Mouse (Mus musculus) testis, adult 2 months (tissue): ENCODE measurements at regions not wholly inside any gene's neighbourhood (a gene's known extent, or its start where the extent isn't known, plus 50 kb on each side); places are given as distances from the start of the nearest gene placed in this dataset.

ENCODE experiments used
- H3K27ac ChIP-seq: fragments of 200-500 bp; 2 replicates; pipeline ENCODE4 v1.5.1; 2012; ENCODE audit warnings: low read depth, low read length; ENCODE audit not compliant: control insufficient read depth, insufficient read depth
- H3K27me3 ChIP-seq: fragments of 200-500 bp; 2 replicates; pipeline ENCODE4 v1.6.1; 2012; ENCODE audit warnings: mild to moderate bottlenecking, low read length, moderate library complexity; ENCODE audit not compliant: control insufficient read depth, insufficient read depth
- H3K36me3 ChIP-seq: fragments of 200-500 bp; 2 replicates; pipeline ENCODE4 v1.6.1; 2012; ENCODE audit warnings: mild to moderate bottlenecking, low read length; ENCODE audit not compliant: control insufficient read depth, insufficient read depth
- H3K4me1 ChIP-seq: fragments of 200-500 bp; 2 replicates; pipeline ENCODE4 v1.6.1; 2012; ENCODE audit warnings: low read length; ENCODE audit not compliant: control insufficient read depth, insufficient read depth
- H3K4me3 ChIP-seq: fragments of 200-500 bp; 2 replicates; pipeline ENCODE4 v1.5.1; 2012; ENCODE audit warnings: low read depth, mild to moderate bottlenecking, low read length, moderate library complexity, mixed read lengths; ENCODE audit not compliant: control insufficient read depth
- CTCF ChIP-seq: fragments of 200-500 bp; IDR thresholded peaks from 2 replicates; pipeline ENCODE4 v1.5.1; 2012; ENCODE audit warnings: low read depth, mild to moderate bottlenecking, inconsistent platforms, low read length, moderate library complexity; ENCODE audit not compliant: control insufficient read depth, insufficient read depth, insufficient replicate concordance
- POLR2A ChIP-seq: fragments of 200-500 bp; IDR thresholded peaks from 2 replicates; pipeline ENCODE4 v1.6.1; 2012; ENCODE audit warnings: low read depth, mild to moderate bottlenecking, inconsistent platforms, low read length, moderate library complexity; ENCODE audit not compliant: control insufficient read depth

GRCm38 (mm10) chr9:24943830-24944229 is 145.4 kb upstream of the Gm10181 start:
- no peaks in the 10 kb centered on the region for H3K4me1 ChIP-seq
- H3K27ac ChIP-seq = no peak overlapping the region
- TF ChIP-seq POLR2A (no peak), CTCF (no peak)

DNA sequence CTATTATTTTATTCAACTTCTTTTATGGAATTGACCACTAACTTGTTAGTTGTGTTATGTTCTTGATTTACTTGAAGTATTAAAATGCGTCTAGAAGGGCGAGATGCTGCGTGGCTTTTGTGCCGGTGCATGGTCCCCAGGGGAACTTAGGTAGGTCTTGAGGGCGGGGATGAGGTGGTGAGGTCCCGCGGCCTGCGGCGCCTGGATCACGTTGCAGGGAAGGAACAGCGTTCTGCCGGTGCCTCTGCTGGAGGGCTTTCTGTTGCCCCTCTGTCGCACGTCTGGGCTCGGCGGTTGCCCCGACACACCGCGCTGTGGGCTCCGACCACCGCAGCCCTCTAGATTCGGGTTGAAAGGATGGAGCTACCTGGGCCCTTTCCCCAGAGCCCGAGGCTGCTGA is 136.7 kb upstream of the Gm10181 start:
- H3K27me3 ChIP-seq = no peaks in the 10 kb centered on the region
- H3K27ac ChIP-seq = no peak overlapping the region
- TF ChIP-seq CTCF (no peak), POLR2A (no peak)
- H3K4me3 ChIP-seq = no peak overlapping the region
- no peaks in the 10 kb centered on the region; the same call in 1 of the 2 replicates for H3K4me1 ChIP-seq
- no peaks in the 10 kb centered on the region for H3K36me3 ChIP-seq

More at GRCm38 (mm10) chr9:24943830-24944229, 145.4 kb upstream of the Gm10181 start:
- H3K4me3 ChIP-seq = no peak overlapping the region
- no peaks in the 10 kb centered on the region for H3K36me3 ChIP-seq
- H3K27me3 ChIP-seq = no peaks in the 10 kb centered on the region

- Histone ChIP-seq H3K4me3 (no peak overlapping the region), H3K36me3 (no peaks in the 10 kb centered on the region)
- TF ChIP-seq POLR2A = no peak
- TF ChIP-seq CTCF = no peak
Measured at GRCm38 (mm10) chr9:24955641-24956040, 133.6 kb upstream of the Gm10181 start.

DNA sequence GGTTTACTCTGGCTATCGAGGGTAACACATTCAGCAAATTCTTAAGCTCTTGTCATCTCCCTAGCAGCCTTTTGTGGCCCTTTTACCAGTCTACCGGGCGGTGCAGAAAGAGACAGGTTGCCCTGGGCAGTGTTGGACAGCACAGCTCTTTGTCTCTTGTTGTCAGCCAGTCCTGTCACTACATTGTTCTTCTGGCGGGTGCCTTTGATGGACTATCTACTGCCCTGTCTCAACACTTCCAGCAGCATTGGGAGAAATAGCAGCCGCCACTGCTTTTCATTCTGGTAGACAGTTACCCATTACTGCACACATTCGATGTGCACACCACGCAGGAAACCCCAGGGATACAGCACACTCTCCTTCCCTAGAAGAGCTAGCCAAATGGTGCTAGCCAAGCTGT is 132.7 kb upstream of the Gm10181 start:
- Histone ChIP-seq H3K27me3 (no peaks in the 10 kb centered on the region), H3K4me3 (no peak overlapping the region), H3K36me3 (no peaks in the 10 kb centered on the region), H3K4me1 (no peaks in the 10 kb centered on the region; the same call in 1 of the 2 replicates), H3K27ac (no peak overlapping the region)
- TF ChIP-seq POLR2A = no peak
- TF ChIP-seq CTCF = no peak

More at GRCm38 (mm10) chr9:24955641-24956040, 133.6 kb upstream of the Gm10181 start:
- H3K27ac ChIP-seq = no peak overlapping the region
- no peaks in the 10 kb centered on the region for H3K27me3 ChIP-seq
- no peaks in the 10 kb centered on the region; the same call in 1 of the 2 replicates for H3K4me1 ChIP-seq

- Histone ChIP-seq H3K4me1 (no peaks in the 10 kb centered on the region), H3K27ac (no peak overlapping the region), H3K36me3 (no peaks in the 10 kb centered on the region), H3K27me3 (no peaks in the 10 kb centered on the region), H3K4me3 (no peak overlapping the region)
- TF ChIP-seq POLR2A (no peak), CTCF (no peak)
Measured at GRCm38 (mm10) chr9:24963290-24963689, 125.9 kb upstream of the Gm10181 start.

DNA sequence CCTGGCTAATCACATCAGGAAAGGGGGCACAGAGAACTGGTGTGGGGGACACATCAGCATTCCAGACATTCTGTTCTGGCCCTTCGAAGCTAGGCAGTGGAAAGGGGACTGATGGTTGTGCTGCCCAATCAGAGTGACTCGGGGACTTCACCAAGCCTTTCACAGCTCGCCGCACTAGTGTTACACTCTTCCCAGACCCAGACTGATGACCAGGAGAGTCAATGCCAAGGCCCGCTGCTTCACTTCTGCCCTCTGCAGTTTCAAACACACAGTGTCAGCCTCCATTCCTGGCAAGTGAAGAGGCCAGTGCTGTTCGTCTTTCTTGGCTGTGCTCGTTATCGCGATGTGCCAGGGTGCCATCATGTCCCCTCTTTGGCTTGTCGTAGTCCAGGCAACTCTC is 121.7 kb upstream of the Gm10181 start:
- no peak overlapping the region for H3K27ac ChIP-seq
- no peaks in the 10 kb centered on the region for H3K27me3 ChIP-seq
- H3K4me3 ChIP-seq = no peak overlapping the region
- TF ChIP-seq CTCF = no peak
- no peak for TF ChIP-seq POLR2A
- H3K4me1 ChIP-seq = no peaks in the 10 kb centered on the region
- no peaks in the 10 kb centered on the region for H3K36me3 ChIP-seq

DNA sequence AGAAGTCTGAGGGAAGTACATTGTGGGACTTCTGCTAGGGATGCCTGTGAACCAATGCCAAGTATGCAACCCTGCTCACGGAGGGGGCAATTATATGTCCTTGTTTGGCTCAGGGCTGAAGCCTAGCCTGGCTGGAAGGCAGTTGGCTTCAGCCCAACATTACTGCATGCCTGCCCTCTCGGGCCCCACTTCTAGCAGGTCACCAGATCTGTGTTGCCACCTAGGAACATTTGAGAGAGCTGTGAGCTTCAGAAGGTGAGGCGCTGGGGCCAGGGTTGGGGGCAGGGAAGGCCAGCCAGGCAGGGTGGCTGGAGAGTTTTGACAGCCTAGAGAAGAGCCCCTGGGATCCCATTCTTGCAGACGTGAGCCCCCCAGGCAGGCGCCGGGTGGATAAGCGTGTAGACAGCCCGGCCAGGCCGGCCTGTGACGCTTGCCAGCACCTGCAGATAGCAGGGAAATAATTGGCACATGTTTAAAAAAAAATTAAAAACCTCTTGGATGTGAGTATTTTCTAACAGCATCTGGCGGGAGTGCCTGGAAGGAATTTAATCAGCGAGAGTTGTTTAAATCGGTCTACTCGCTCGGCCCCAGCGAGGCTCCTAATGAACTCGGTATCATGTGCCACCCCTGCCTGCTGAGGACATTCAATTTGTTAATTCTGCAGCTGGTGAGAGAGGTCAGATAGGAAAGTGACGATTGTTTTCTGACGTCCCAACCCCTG is 115.0 kb upstream of the Gm10181 start:
- no peak for TF ChIP-seq CTCF
- TF ChIP-seq POLR2A = no peak
- Histone ChIP-seq H3K27ac (no peak overlapping the region), H3K4me3 (no peak overlapping the region)

GRCm38 (mm10) chr9:24982796-24983195 is 106.4 kb upstream of the Gm10181 start:
- Histone ChIP-seq H3K4me1 (no peaks in the 10 kb centered on the region), H3K27me3 (no peaks in the 10 kb centered on the region), H3K4me3 (no peak overlapping the region), H3K36me3 (no peaks in the 10 kb centered on the region), H3K27ac (no peak overlapping the region)
- no peak for TF ChIP-seq POLR2A
- TF ChIP-seq CTCF = no peak

More for the DNA sequence above, 115.0 kb upstream of the Gm10181 start:
- H3K36me3 ChIP-seq = no peaks in the 10 kb centered on the region
- H3K4me1 ChIP-seq = peaks cover 5% of the 10 kb centered on the region
- no peaks in the 10 kb centered on the region for H3K27me3 ChIP-seq
